Mouse (Mus musculus) G1E-ER4 (cell line): ENCODE data around the gene Svep1. TPM values are rescaled to one million over a fixed set of nuclear protein-coding genes. Genes with fewer than 3 reads are reported as not detected.

ENCODE experiments used
- GATA1 ChIP-seq: IDR thresholded peaks from one replicate; pipeline ENCODE4 v1.8.0; 2012; ENCODE audit warnings: low read length, inconsistent platforms
- polyA plus RNA-seq: library from polyadenylated mRNA; stranded (reverse); fragments of >175 nt; gene quantifications from 2 replicates; pipeline ENCODE4 v1.2.3, GENCODE M21; 2012

The Svep1 gene
- polyA plus RNA-seq, 1 experiment: not detected

DNA sequence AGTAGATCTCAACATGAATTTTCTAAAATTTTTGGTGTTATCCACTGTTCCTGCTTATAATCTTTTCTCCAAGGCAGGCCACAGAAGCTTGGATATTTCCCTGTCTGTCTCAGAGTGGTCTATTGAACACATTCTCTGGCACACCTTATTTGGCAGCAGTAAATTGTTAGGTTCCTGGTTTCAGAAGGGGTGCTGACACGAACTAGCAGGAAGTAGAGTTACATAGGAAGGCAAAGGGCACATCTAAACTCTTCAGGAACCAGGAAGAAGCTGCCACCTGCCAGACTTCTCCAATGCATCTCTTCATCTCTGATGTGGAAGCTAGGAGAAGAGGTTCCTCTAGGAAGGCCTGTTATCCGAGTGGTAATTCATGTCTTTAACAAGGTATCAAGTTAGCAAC, 141.9 kb downstream of the Svep1 start:
- no peak for TF ChIP-seq GATA1

GRCm38 (mm10) chr4:58062933-58063332, 143.7 kb downstream of the Svep1 start:
- TF ChIP-seq GATA1: no peak

- no peak for TF ChIP-seq GATA1
These were observed 151.0 kb downstream of the Svep1 start for GRCm38 (mm10) chr4:58055653-58056052.

DNA sequence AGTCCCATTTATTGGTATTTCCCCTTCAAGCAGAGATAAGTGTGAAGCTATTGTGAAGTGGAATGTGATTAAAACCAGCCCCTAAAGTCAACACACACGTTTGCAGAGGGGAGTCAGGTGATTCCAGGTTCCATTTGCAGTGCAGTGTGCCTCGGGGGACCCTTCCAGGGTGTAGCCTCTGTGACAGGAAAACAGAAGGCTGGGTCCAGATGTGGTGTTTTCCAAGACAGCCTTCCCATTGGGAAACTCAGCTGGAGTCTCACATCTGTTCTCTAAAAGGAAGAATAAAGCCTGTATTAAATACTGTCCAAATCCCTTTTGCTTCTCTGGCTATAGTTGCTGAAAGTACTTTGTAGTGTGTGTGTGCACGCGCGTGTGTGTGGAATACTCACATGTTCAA, 152.2 kb downstream of the Svep1 start:
- TF ChIP-seq GATA1: no peak

GRCm38 (mm10) chr4:58050746-58051145, 155.9 kb downstream of the Svep1 start:
- no peak for TF ChIP-seq GATA1

DNA sequence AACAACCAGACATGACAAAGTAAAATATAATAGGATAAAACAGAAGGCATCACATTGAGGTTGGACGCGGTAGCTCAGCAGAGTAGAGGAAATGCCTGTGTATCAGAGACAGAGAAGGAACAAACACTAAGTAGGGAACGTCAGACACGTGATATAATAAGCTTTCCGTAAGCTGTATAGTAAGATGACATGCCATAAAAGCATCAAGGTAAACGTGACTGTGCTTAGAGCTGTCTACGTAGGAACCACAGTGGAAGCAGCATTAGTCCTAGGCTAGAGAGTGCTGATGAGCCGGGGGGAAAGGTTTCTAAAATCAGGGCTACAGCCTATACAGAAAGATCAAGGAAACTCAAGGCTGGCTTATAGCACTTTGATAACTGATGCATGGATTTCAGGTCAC, 156.4 kb downstream of the Svep1 start:
- TF ChIP-seq GATA1: no peak

DNA sequence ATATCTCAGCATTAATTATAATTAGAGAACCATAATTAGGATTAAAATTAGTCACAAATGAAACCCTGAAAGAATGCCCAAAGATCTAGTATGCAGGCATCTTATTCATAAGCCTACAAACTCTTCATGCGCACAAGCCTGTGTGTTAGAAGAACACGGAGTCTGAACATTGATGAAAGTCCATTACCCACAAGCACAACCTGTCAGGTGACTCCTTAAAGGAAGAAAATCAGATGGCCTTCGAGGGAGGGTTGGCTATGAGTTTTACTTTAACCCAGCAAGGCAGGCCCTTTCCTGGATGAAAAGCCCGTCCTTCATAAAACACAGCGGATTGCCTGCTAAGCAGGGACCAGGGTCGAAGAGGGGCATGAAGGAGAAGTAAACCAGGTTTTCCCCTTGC, 161.8 kb downstream of the Svep1 start:
- no peak for TF ChIP-seq GATA1

DNA sequence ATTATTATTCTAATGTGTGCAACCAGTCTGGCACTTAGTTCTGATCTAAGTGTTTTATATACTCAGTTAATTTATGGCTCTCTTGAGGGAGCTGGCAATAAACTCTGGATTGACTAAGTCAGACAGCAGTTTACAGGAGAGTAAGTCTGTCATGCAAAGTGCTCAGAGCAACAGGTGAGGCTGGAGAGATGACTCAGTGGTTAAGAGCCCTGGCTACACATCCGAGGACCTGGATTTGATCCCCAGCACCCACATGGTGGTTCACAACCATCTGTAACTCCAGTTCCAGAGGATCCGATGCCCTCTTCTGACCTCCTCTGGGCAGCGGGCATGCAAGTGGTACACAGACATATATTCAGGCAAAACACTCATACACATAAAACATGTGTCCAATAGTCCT, 162.3 kb downstream of the Svep1 start:
- TF ChIP-seq GATA1: no peak

- TF ChIP-seq GATA1: no peak
These were observed 166.6 kb downstream of the Svep1 start for GRCm38 (mm10) chr4:58040093-58040492.

GRCm38 (mm10) chr4:58037096-58037705, 169.5 kb downstream of the Svep1 start:
- no peak for TF ChIP-seq GATA1

DNA sequence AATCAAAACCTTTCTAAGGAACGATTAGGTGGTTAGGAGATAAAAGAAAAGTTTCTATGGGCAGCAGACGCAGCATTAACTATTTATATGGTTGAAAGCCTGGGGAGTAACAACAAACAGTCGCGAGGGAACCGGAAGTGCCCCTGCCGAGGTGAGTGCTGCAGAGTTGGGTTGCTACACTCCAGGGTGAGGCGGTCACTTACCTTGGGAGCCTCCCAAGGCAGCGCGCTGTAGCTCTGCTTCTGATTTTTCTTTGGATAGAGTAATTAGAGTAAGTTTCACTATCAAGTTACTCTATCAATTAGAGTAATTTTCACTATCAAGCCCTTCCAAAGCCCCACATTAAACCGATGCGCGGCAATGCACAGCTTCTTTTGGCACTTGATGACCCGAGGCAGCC, 172.0 kb downstream of the Svep1 start:
- no peak for TF ChIP-seq GATA1

GRCm38 (mm10) chr4:58032714-58033113, 173.9 kb downstream of the Svep1 start:
- no peak for TF ChIP-seq GATA1

GRCm38 (mm10) chr4:58009024-58009423, 197.6 kb downstream of the Svep1 start, which contains the start of gene Txndc8:
Gene Txndc8, minus strand, starts transcription at chr4:58009124.
- no peak for TF ChIP-seq GATA1

DNA sequence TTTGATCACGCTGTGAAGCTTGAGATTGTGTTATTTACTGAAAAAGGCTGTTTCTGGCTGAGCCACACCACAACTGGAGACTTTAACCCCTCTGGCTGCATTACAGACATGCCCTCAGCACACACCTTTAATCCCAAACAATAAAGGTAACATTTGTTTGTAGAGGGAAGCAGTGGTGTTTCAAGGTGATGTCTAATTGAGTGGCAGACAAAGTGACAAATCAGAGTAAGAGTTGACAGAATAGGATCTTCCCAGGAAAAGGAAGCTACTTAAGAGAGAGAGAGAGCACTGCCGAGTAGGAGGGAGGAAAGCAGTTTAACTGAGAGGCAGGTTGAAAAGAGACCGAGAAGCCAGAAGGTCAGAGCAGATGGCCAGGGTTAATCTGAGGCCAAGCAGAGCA, 203.2 kb downstream of the Svep1 start:
- no peak for TF ChIP-seq GATA1

Other genes with a start within 250 kb of the Svep1 start
- gene Txndc8, start 197.7 kb downstream of the Svep1 start, polyA plus RNA-seq: not detected in 2 replicates
- not detected in 2 replicates for gene Musk, start 79.1 kb upstream of the Svep1 start, polyA plus RNA-seq